Comparison of ENCODE assay signal across 8 mouse cellular contexts in the genomic region with DNA sequence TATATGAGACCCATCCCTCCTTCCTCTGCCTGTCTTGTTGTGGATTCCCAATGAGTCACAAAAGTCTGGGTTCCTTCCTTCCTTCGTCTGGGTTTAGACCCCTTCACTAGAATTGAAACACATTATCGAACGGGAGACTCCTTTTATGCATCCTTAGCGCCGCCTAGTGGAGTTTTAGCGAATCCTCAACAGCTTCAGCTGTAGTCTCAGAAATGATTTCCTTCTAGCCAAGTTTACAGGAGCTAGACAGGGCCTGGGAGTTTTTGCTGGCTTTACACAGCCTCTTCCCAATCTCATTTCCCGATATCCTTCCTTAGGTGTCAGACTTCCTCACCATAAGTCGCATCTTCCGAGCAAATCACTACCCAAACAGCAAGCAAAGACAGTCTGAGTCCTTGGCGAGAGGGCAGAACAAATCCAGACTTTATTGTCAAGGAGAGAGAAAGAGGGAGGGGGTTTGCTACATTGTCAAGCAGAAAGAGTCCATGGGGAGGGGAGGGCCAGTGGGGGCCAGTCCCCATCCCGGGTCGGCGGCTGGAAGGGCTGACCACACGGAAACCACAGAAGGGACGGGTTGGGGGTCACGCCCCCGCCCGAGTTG. TPM values are rescaled to one million over a fixed set of nuclear protein-coding genes. Genes with fewer than 3 reads are reported as not detected.
A peak's percentile ranks its signal among the peaks of the same experiment; 100 is the strongest.
DNase-seq lines count a peak whose midpoint lies in the region; ATAC-seq lines count a peak whose summit lies in the region.

No protein-coding gene starts in this region.

- H3K9ac ChIP-seq in embryonic facial prominence, embryonic 15.5 days = no peak overlapping the region
- no peak overlapping the region for H3K9ac ChIP-seq in hindbrain, embryonic 12.5 days
- H3K9ac ChIP-seq in limb, embryonic 12.5 days (replicated peaks) = 0 out of 2 replicates have a peak overlapping the region, but pooled peaks have one; percentile 59
- no peak overlapping the region; the same call in 1 of the 2 replicates for H3K9ac ChIP-seq in midbrain, embryonic 15.5 days

- peak; percentile 95 for DNase-seq in heart, adult 11 months
- DNase-seq in heart, postnatal 25 days (ENCODE audit: low spot score) = no peak
- peak; percentile 56 for DNase-seq in yolk sac, embryonic 10.5 days (ENCODE audit: low spot score)

- H3K9me3 ChIP-seq in embryonic facial prominence, embryonic 15.5 days (replicated peaks) = no peaks in the 10 kb centered on the region
- H3K9me3 ChIP-seq in hindbrain, embryonic 12.5 days (replicated peaks) = no peaks in the 10 kb centered on the region
- H3K9me3 ChIP-seq in limb, embryonic 12.5 days = no peaks in the 10 kb centered on the region
- H3K9me3 ChIP-seq in midbrain, embryonic 15.5 days = no peaks in the 10 kb centered on the region

- peak overlapping the region; percentile 28; the same call in 1 of the 2 replicates for H3K4me3 ChIP-seq in embryonic facial prominence, embryonic 15.5 days (replicated peaks)
- H3K4me3 ChIP-seq in hindbrain, embryonic 12.5 days = peak overlapping the region; percentile 4; the same call in 1 of the 2 replicates
- no peak overlapping the region for H3K4me3 ChIP-seq in limb, embryonic 12.5 days (replicated peaks)
- no peak overlapping the region for H3K4me3 ChIP-seq in midbrain, embryonic 15.5 days

- intact Hi-C loops in heart, postnatal 25 days (cut with DNase I) = no loop called here

- peak overlapping the region; percentile 51 for H3K4me2 ChIP-seq in embryonic facial prominence, embryonic 15.5 days (replicated peaks)
- peak overlapping the region; percentile 59 for H3K4me2 ChIP-seq in hindbrain, embryonic 12.5 days (replicated peaks)
- H3K4me2 ChIP-seq in limb, embryonic 12.5 days = peak overlapping the region; percentile 62
- peak overlapping the region; percentile 40; the same call in 1 of the 2 replicates for H3K4me2 ChIP-seq in midbrain, embryonic 15.5 days

- peaks cover 8% of the 10 kb centered on the region; the same call in 1 of the 2 replicates for H3K36me3 ChIP-seq in embryonic facial prominence, embryonic 15.5 days
- H3K36me3 ChIP-seq in hindbrain, embryonic 12.5 days = peaks cover 34% of the 10 kb centered on the region
- peaks cover 35% of the 10 kb centered on the region for H3K36me3 ChIP-seq in limb, embryonic 12.5 days
- peaks cover 27% of the 10 kb centered on the region; the same call in 1 of the 2 replicates for H3K36me3 ChIP-seq in midbrain, embryonic 15.5 days (replicated peaks)

- H3K4me1 ChIP-seq in embryonic facial prominence, embryonic 15.5 days = peaks cover 40% of the 10 kb centered on the region
- H3K4me1 ChIP-seq in hindbrain, embryonic 12.5 days = peaks cover 29% of the 10 kb centered on the region
- H3K4me1 ChIP-seq in limb, embryonic 12.5 days (replicated peaks) = peaks cover 27% of the 10 kb centered on the region
- H3K4me1 ChIP-seq in midbrain, embryonic 15.5 days = peaks cover 20% of the 10 kb centered on the region

- peak; percentile 63 for ATAC-seq in activated CD4-positive, CD25-positive, alpha-beta regulatory T cell, adult 4 months
- no peak for ATAC-seq in embryonic facial prominence, embryonic 15.5 days (ENCODE audit: insufficient number of reproducible peaks, low FRiP score, low TSS enrichment, low read depth)
- 0 out of 2 replicates have a peak, but pooled peaks have one; percentile 3 for ATAC-seq in hindbrain, embryonic 12.5 days (ENCODE audit: low FRiP score)
- no peak for ATAC-seq in limb, embryonic 12.5 days (ENCODE audit: insufficient number of reproducible peaks, insufficient read depth, low FRiP score, low TSS enrichment, low read depth)
- ATAC-seq in midbrain, embryonic 15.5 days (replicated peaks) = no peak

- no peak overlapping the region for H3K27ac ChIP-seq in embryonic facial prominence, embryonic 15.5 days (replicated peaks)
- H3K27ac ChIP-seq in hindbrain, embryonic 12.5 days = no peak overlapping the region
- peak overlapping the region; percentile 35; the same call in 1 of the 2 replicates for H3K27ac ChIP-seq in limb, embryonic 12.5 days
- H3K27ac ChIP-seq in midbrain, embryonic 15.5 days = peak overlapping the region; percentile 31; the same call in 1 of the 2 replicates

- WGBS in embryonic facial prominence, embryonic 15.5 days = 19% methylated on average over 18 of the region's 18 CpGs
- 7% methylated on average over 18 of the region's 18 CpGs for WGBS in hindbrain, embryonic 12.5 days
- 20% methylated on average over 18 of the region's 18 CpGs for WGBS in limb, embryonic 12.5 days
- 11% methylated on average over 18 of the region's 18 CpGs for WGBS in midbrain, embryonic 15.5 days

- 0 out of 2 replicates have a peak, but pooled peaks cover 6% of the 10 kb centered on the region for H3K27me3 ChIP-seq in embryonic facial prominence, embryonic 15.5 days
- H3K27me3 ChIP-seq in hindbrain, embryonic 12.5 days = peaks cover 9% of the 10 kb centered on the region
- H3K27me3 ChIP-seq in limb, embryonic 12.5 days = peaks cover 15% of the 10 kb centered on the region; the same call in 1 of the 2 replicates
- no peaks in the 10 kb centered on the region for H3K27me3 ChIP-seq in midbrain, embryonic 15.5 days (replicated peaks)

RNA-seq across cellular contexts. Expression of a gene that starts 3.2 kb away (rescaled TPM):
- total RNA-seq in heart, postnatal 25 days (2021) = not detected
- not detected for polyA plus RNA-seq in activated CD4-positive, CD25-positive, alpha-beta regulatory T cell, adult 4 months (2017; shearing (Covaris generic))
- polyA plus RNA-seq in embryonic facial prominence, embryonic 15.5 days (2015; fragmentation: Nextera tagmentation; extraction: Ambion mirVana) = 0.50 and 0.73 TPM in 2 replicates
- polyA plus RNA-seq in hindbrain, embryonic 12.5 days (2016; fragmentation: Nextera tagmentation; extraction: Ambion mirVana) = 0.36 and 0.51 TPM in 2 replicates
- 0.31 and 0.44 TPM in 2 replicates for polyA plus RNA-seq in limb, embryonic 12.5 days (2016; fragmentation: Nextera tagmentation; extraction: Ambion mirVana)
- 0.31 and 0.34 TPM in 2 replicates for polyA plus RNA-seq in midbrain, embryonic 15.5 days (2015; fragmentation: Nextera tagmentation; extraction: Ambion mirVana)

RNA-seq across cellular contexts. Expression of a gene that starts 26.3 kb away (rescaled TPM):
- 10 to 100 TPM; 12.5 to 13.7 TPM for total RNA-seq in heart, postnatal 25 days (2021)
- polyA plus RNA-seq in activated CD4-positive, CD25-positive, alpha-beta regulatory T cell, adult 4 months (2017; shearing (Covaris generic)) = not detected
- 16.1 and 18.9 TPM in 2 replicates for polyA plus RNA-seq in embryonic facial prominence, embryonic 15.5 days (2015; fragmentation: Nextera tagmentation; extraction: Ambion mirVana)
- polyA plus RNA-seq in hindbrain, embryonic 12.5 days (2016; fragmentation: Nextera tagmentation; extraction: Ambion mirVana) = 20.5 and 23.8 TPM in 2 replicates
- polyA plus RNA-seq in limb, embryonic 12.5 days (2016; fragmentation: Nextera tagmentation; extraction: Ambion mirVana) = 11.2 and 13.3 TPM in 2 replicates
- 24.4 and 25.6 TPM in 2 replicates for polyA plus RNA-seq in midbrain, embryonic 15.5 days (2015; fragmentation: Nextera tagmentation; extraction: Ambion mirVana)

RNA-seq across cellular contexts. Expression of a gene that starts 41.1 kb away (rescaled TPM):
- 10 to 100 TPM; 51.8 to 53.4 TPM for total RNA-seq in heart, postnatal 25 days (2021)
- polyA plus RNA-seq in activated CD4-positive, CD25-positive, alpha-beta regulatory T cell, adult 4 months (2017; shearing (Covaris generic)) = 100 to 1,000 TPM; 231 to 266 TPM
- 264 and 279 TPM in 2 replicates for polyA plus RNA-seq in embryonic facial prominence, embryonic 15.5 days (2015; fragmentation: Nextera tagmentation; extraction: Ambion mirVana)
- polyA plus RNA-seq in hindbrain, embryonic 12.5 days (2016; fragmentation: Nextera tagmentation; extraction: Ambion mirVana) = 235 and 247 TPM in 2 replicates
- polyA plus RNA-seq in limb, embryonic 12.5 days (2016; fragmentation: Nextera tagmentation; extraction: Ambion mirVana) = 252 and 259 TPM in 2 replicates
- 197 and 203 TPM in 2 replicates for polyA plus RNA-seq in midbrain, embryonic 15.5 days (2015; fragmentation: Nextera tagmentation; extraction: Ambion mirVana)

RNA-seq across cellular contexts. Expression of a gene that starts 53.0 kb away (rescaled TPM):
- total RNA-seq in heart, postnatal 25 days (2021) = 10 to 100 TPM; 48.1 to 48.2 TPM
- 1 to 10 TPM; 1.3 to 2.2 TPM for polyA plus RNA-seq in activated CD4-positive, CD25-positive, alpha-beta regulatory T cell, adult 4 months (2017; shearing (Covaris generic))
- polyA plus RNA-seq in embryonic facial prominence, embryonic 15.5 days (2015; fragmentation: Nextera tagmentation; extraction: Ambion mirVana) = 51.2 and 52.2 TPM in 2 replicates
- polyA plus RNA-seq in hindbrain, embryonic 12.5 days (2016; fragmentation: Nextera tagmentation; extraction: Ambion mirVana) = 26.8 and 27.0 TPM in 2 replicates
- polyA plus RNA-seq in limb, embryonic 12.5 days (2016; fragmentation: Nextera tagmentation; extraction: Ambion mirVana) = 45.1 and 50.5 TPM in 2 replicates
- polyA plus RNA-seq in midbrain, embryonic 15.5 days (2015; fragmentation: Nextera tagmentation; extraction: Ambion mirVana) = 7.3 and 8.2 TPM in 2 replicates

RNA-seq across cellular contexts. Expression of a gene that starts 55.4 kb away (rescaled TPM):
- total RNA-seq in heart, postnatal 25 days (2021) = under 1 TPM; 0.42 to 0.64 TPM
- 1 to 10 TPM; 1.2 TPM for polyA plus RNA-seq in activated CD4-positive, CD25-positive, alpha-beta regulatory T cell, adult 4 months (2017; shearing (Covaris generic))
- 2.0 and 2.3 TPM in 2 replicates for polyA plus RNA-seq in embryonic facial prominence, embryonic 15.5 days (2015; fragmentation: Nextera tagmentation; extraction: Ambion mirVana)
- polyA plus RNA-seq in hindbrain, embryonic 12.5 days (2016; fragmentation: Nextera tagmentation; extraction: Ambion mirVana) = 5.1 and 5.4 TPM in 2 replicates
- polyA plus RNA-seq in limb, embryonic 12.5 days (2016; fragmentation: Nextera tagmentation; extraction: Ambion mirVana) = 4.6 and 4.7 TPM in 2 replicates
- polyA plus RNA-seq in midbrain, embryonic 15.5 days (2015; fragmentation: Nextera tagmentation; extraction: Ambion mirVana) = 0.63 and 0.92 TPM in 2 replicates

Comparison
In these comparisons a context has a peak if more than half of its experiments do, and no peak if none do; other contexts are left out.
1. ATAC-seq: peak in activated CD4-positive, CD25-positive, alpha-beta regulatory T cell, adult 4 months (single experiment) and hindbrain, embryonic 12.5 days (single experiment); none in embryonic facial prominence, embryonic 15.5 days (single experiment), limb, embryonic 12.5 days (single experiment) and midbrain, embryonic 15.5 days (single experiment).
2. H3K27ac ChIP-seq: peak in limb, embryonic 12.5 days (single experiment) and midbrain, embryonic 15.5 days (single experiment); none in embryonic facial prominence, embryonic 15.5 days (single experiment) and hindbrain, embryonic 12.5 days (single experiment).
3. H3K4me3 ChIP-seq: peak in embryonic facial prominence, embryonic 15.5 days (single experiment) and hindbrain, embryonic 12.5 days (single experiment); none in limb, embryonic 12.5 days (single experiment) and midbrain, embryonic 15.5 days (single experiment).
4. RNA of a gene that starts 26.3 kb away (polyA plus RNA-seq): 24.4 to 25.6 TPM in midbrain, embryonic 15.5 days, 20.5 to 23.8 TPM in hindbrain, embryonic 12.5 days, 16.1 to 18.9 TPM in embryonic facial prominence, embryonic 15.5 days and 11.2 to 13.3 TPM in limb, embryonic 12.5 days; not detected in activated CD4-positive, CD25-positive, alpha-beta regulatory T cell, adult 4 months; every median in the first group is over 10 times any median in the second.
5. Peak in every context shown above with its lines, with median percentiles within 50 percentile points of each other: H3K4me2 ChIP-seq.